Mouse (Mus musculus) intestine, postnatal 0 days (tissue): ENCODE results near the gene Ddah1. TPM values are rescaled to one million over a fixed set of nuclear protein-coding genes. Genes with fewer than 3 reads are reported as not detected.

ENCODE experiments used
- ATAC-seq: fragments of 200-750 bp; cut with Nextera tagmentation; 2 replicates; pipeline ENCODE4 v1.8.0; 2017; ENCODE audit warnings: mild to moderate bottlenecking, moderate TSS enrichment, moderate library complexity
- H3K27ac ChIP-seq: fragments of 300-500 bp; sonication (generic); 2 replicates; pipeline ENCODE4 v1.5.1; 2014; ENCODE audit warnings: mild to moderate bottlenecking, low read depth, low read length, moderate library complexity
- H3K27me3 ChIP-seq: fragments of 300-500 bp; sonication (generic); replicated peaks from 2 replicates; pipeline ENCODE4 v1.6.1; 2014; ENCODE audit warnings: low read length, mixed read lengths; ENCODE audit not compliant: control insufficient read depth, insufficient read depth
- H3K36me3 ChIP-seq: fragments of 300-500 bp; sonication (generic); 2 replicates; pipeline ENCODE4 v1.6.1; 2014; ENCODE audit warnings: mild to moderate bottlenecking, moderate library complexity; ENCODE audit not compliant: control insufficient read depth, insufficient read depth
- H3K4me1 ChIP-seq: fragments of 300-500 bp; sonication (generic); replicated peaks from 2 replicates; pipeline ENCODE4 v1.6.1; 2014; ENCODE audit warnings: antibody characterized with exemption, low read length, mixed read lengths; ENCODE audit not compliant: control insufficient read depth, insufficient read depth
- H3K4me2 ChIP-seq: fragments of 300-500 bp; sonication (generic); replicated peaks from 2 replicates; pipeline ENCODE4 v1.6.1; 2014; ENCODE audit warnings: low read depth, mild to moderate bottlenecking, moderate library complexity
- H3K4me3 ChIP-seq: fragments of 300-500 bp; sonication (generic); 2 replicates; pipeline ENCODE4 v1.5.1; 2014; ENCODE audit warnings: low read depth, low read length
- H3K9ac ChIP-seq: fragments of 300-500 bp; sonication (generic); 2 replicates; pipeline ENCODE4 v1.6.1; 2014; ENCODE audit warnings: mild to moderate bottlenecking, low read depth, low read length
- H3K9me3 ChIP-seq: fragments of 300-500 bp; sonication (generic); 2 replicates; pipeline ENCODE4 v1.6.1; 2016; ENCODE audit warnings: mixed run types; ENCODE audit not compliant: control insufficient read depth
- CTCF ChIP-seq: sonication (generic); IDR thresholded peaks from 2 replicates; pipeline ENCODE4 v1.5.1; 2016; ENCODE audit warnings: low read depth, mild to moderate bottlenecking, control low read depth, antibody characterized with exemption, moderate library complexity
- WGBS: fragments of 180-500 bp; shearing (Covaris S2); extraction: QIAGEN DNeasy Blood & Tissue Kit; methylation state at CpG from one replicate; pipeline ENCODE4 v1.1.7; 2014; 5-methylcytosine and 5-hydroxymethylcytosine counted together
- polyA plus RNA-seq: library from polyadenylated mRNA; unstranded; fragments of >200 nt; fragmentation: Nextera tagmentation; extraction: Ambion mirVana; gene quantifications from 2 replicates; pipeline ENCODE4 v1.2.1, GENCODE M21; 2015

Ddah1 gene
- polyA plus RNA-seq, 1 experiment from 2014 or later: 25.9 TPM

GRCm38 (mm10) chr3:145892451-145892850, 134.0 kb downstream of the Ddah1 start:
- Histone ChIP-seq H3K36me3 (no peaks in the 10 kb centered on the region), H3K9ac (no peak overlapping the region), H3K4me3 (no peak overlapping the region), H3K4me2 (no peak overlapping the region), H3K9me3 (no peaks in the 10 kb centered on the region), H3K4me1 (no peaks in the 10 kb centered on the region), H3K27me3 (no peaks in the 10 kb centered on the region), H3K27ac (no peak overlapping the region)
- WGBS: 72% methylated on average over 3 of the region's 3 CpGs
- TF ChIP-seq CTCF: no peak
- no peak for ATAC-seq

GRCm38 (mm10) chr3:145894131-145894530, 135.7 kb downstream of the Ddah1 start:
- no peaks in the 10 kb centered on the region for H3K9me3 ChIP-seq
- TF ChIP-seq CTCF: no peak
- no peak overlapping the region for H3K4me2 ChIP-seq
- H3K9ac ChIP-seq: no peak overlapping the region
- H3K4me1 ChIP-seq: no peaks in the 10 kb centered on the region
- WGBS: 82% methylated on average over 12 of the region's 12 CpGs
- no peaks in the 10 kb centered on the region for H3K27me3 ChIP-seq
- no peak overlapping the region for H3K27ac ChIP-seq
- no peaks in the 10 kb centered on the region for H3K36me3 ChIP-seq
- no peak overlapping the region for H3K4me3 ChIP-seq
- no peak for ATAC-seq

GRCm38 (mm10) chr3:145897749-145898148, 139.3 kb downstream of the Ddah1 start:
- H3K36me3 ChIP-seq: no peaks in the 10 kb centered on the region
- 84% methylated on average over 11 of the region's 11 CpGs for WGBS
- no peaks in the 10 kb centered on the region for H3K4me1 ChIP-seq
- no peak overlapping the region for H3K4me3 ChIP-seq
- no peak overlapping the region for H3K4me2 ChIP-seq
- H3K9ac ChIP-seq: no peak overlapping the region
- ATAC-seq: no peak
- H3K9me3 ChIP-seq: no peaks in the 10 kb centered on the region
- H3K27me3 ChIP-seq: no peaks in the 10 kb centered on the region
- no peak overlapping the region for H3K27ac ChIP-seq
- no peak for TF ChIP-seq CTCF

GRCm38 (mm10) chr3:145899832-145900231, 141.4 kb downstream of the Ddah1 start:
- Histone ChIP-seq H3K36me3 (no peaks in the 10 kb centered on the region), H3K27ac (no peak overlapping the region), H3K9ac (no peak overlapping the region), H3K4me2 (no peak overlapping the region), H3K9me3 (no peaks in the 10 kb centered on the region), H3K4me3 (no peak overlapping the region), H3K27me3 (no peaks in the 10 kb centered on the region), H3K4me1 (no peaks in the 10 kb centered on the region)
- 73% methylated on average over 8 of the region's 8 CpGs for WGBS
- no peak for TF ChIP-seq CTCF
- no peak for ATAC-seq

GRCm38 (mm10) chr3:145903530-145903929, 145.1 kb downstream of the Ddah1 start:
- ATAC-seq: no peak
- no peak for TF ChIP-seq CTCF
- 91% methylated on average over 8 of the region's 8 CpGs for WGBS
- no peaks in the 10 kb centered on the region for H3K36me3 ChIP-seq
- H3K9ac ChIP-seq: no peak overlapping the region
- no peaks in the 10 kb centered on the region for H3K4me1 ChIP-seq
- no peak overlapping the region for H3K4me3 ChIP-seq
- no peaks in the 10 kb centered on the region for H3K27me3 ChIP-seq
- H3K4me2 ChIP-seq: no peak overlapping the region
- no peaks in the 10 kb centered on the region for H3K9me3 ChIP-seq
- no peak overlapping the region for H3K27ac ChIP-seq

GRCm38 (mm10) chr3:145904850-145905776, 146.6 kb downstream of the Ddah1 start:
- Histone ChIP-seq H3K9ac (no peak overlapping the region), H3K4me1 (no peaks in the 10 kb centered on the region), H3K4me2 (peak overlapping the region; percentile 35), H3K4me3 (no peak overlapping the region), H3K27ac (no peak overlapping the region), H3K9me3 (no peaks in the 10 kb centered on the region), H3K36me3 (no peaks in the 10 kb centered on the region), H3K27me3 (no peaks in the 10 kb centered on the region)
- 53% methylated on average over 22 of the region's 22 CpGs for WGBS
- no peak; the same call in 1 of the 2 replicates for ATAC-seq
- TF ChIP-seq CTCF: peak; percentile 82
